Mouse (Mus musculus) cerebellum, adult 2 months (tissue): ENCODE results near the gene Lypd6.

Source experiments
- CTCF ChIP-seq: fragments of 200-500 bp; IDR thresholded peaks from 2 replicates; pipeline ENCODE4 v1.5.1; 2011; ENCODE audit warnings: low read depth, mild to moderate bottlenecking, control low read depth, low read length, moderate library complexity, borderline replicate concordance; ENCODE audit not compliant: insufficient read depth
- POLR2A ChIP-seq: fragments of 200-500 bp; IDR thresholded peaks from 2 replicates; pipeline ENCODE4 v1.6.1; 2011; ENCODE audit warnings: low read length, control low read depth, borderline replicate concordance; ENCODE audit not compliant: insufficient read depth

- TF ChIP-seq CTCF (no peak), POLR2A (no peak)
Measured at GRCm38 (mm10) chr2:50087761-50088160, 21.5 kb downstream of the Lypd6 start.
